Mouse (Mus musculus): ENCODE measurements around the gene Ifna11.

Ifna11 gene

DNA sequence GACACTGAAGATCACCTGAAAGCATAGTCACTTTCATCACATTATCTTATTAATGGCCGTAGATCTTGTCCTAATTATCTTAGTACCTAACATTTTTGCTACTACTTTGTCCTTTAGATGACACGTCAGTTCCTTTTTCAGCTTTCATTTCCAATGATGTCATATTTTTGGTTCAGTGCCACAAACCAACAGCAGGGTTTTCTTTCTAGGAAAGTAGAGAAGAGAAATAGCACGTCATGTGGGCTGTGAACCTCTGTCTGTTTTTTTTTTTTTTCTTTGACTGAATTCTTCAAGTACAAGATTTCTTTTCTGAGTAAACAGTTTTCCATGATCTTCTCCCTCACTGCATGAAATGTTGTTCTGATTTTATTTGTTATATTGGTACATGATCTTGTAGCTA, 20.3 kb downstream of the Ifna11 start:
- DNase-seq (ENCODE audit: low spot score): no peak

- no peak for DNase-seq (ENCODE audit: low spot score)
Measured at GRCm38 (mm10) chr4:88841438-88841911, 21.7 kb downstream of the Ifna11 start, which contains the start of gene Ifna4. Gene Ifna4 (plus strand): TSS chr4:88841861.

GRCm38 (mm10) chr4:88845334-88845733, 25.6 kb downstream of the Ifna11 start:
- DNase-seq (ENCODE audit: low spot score): no peak

- DNase-seq (ENCODE audit: low spot score): no peak
Measured at GRCm38 (mm10) chr4:88849698-88850097, 29.9 kb downstream of the Ifna11 start, which contains the start of gene Ifna1. Gene Ifna1 (plus strand): TSS chr4:88850087.

GRCm38 (mm10) chr4:88851026-88851763, 31.4 kb downstream of the Ifna11 start:
- no peak for DNase-seq (ENCODE audit: low spot score)

GRCm38 (mm10) chr4:88859214-88859613, 39.5 kb downstream of the Ifna11 start:
- DNase-seq (ENCODE audit: low spot score): no peak

DNA sequence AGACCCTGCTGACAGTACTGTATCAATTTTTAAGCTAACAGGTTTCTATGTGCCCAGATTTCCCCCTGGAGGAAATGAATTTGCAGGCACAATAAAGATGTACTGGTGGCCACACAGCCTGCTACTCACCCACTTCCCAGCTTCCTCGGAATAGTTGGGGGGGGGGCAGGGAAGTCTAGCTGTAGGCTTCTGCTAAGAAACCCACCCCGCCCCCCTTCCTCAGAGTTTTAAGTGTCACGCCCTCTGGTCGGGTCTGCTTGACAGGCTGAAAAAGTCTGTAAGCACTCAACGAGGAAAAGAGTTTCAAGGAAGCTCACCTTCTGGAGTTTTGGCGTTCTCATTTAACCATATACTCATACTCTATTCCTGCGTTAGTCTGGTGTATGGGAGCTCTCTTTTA, 43.5 kb downstream of the Ifna11 start:
- DNase-seq (ENCODE audit: low spot score): no peak

GRCm38 (mm10) chr4:88864599-88864998, 44.8 kb downstream of the Ifna11 start:
- DNase-seq (ENCODE audit: low spot score): no peak

GRCm38 (mm10) chr4:88865011-88865569, 45.3 kb downstream of the Ifna11 start:
- DNase-seq (ENCODE audit: low spot score): no peak

- DNase-seq (ENCODE audit: low spot score): peak; percentile 79
Measured at GRCm38 (mm10) chr4:88867366-88867925, 47.7 kb downstream of the Ifna11 start.

GRCm38 (mm10) chr4:88867926-88868911, 48.5 kb downstream of the Ifna11 start:
- peak; percentile 11 for DNase-seq (ENCODE audit: low spot score)

Measured in urinary bladder, postnatal 14 days (tissue).